8 mouse cellular contexts compared by ENCODE assay signal in the genomic region with DNA sequence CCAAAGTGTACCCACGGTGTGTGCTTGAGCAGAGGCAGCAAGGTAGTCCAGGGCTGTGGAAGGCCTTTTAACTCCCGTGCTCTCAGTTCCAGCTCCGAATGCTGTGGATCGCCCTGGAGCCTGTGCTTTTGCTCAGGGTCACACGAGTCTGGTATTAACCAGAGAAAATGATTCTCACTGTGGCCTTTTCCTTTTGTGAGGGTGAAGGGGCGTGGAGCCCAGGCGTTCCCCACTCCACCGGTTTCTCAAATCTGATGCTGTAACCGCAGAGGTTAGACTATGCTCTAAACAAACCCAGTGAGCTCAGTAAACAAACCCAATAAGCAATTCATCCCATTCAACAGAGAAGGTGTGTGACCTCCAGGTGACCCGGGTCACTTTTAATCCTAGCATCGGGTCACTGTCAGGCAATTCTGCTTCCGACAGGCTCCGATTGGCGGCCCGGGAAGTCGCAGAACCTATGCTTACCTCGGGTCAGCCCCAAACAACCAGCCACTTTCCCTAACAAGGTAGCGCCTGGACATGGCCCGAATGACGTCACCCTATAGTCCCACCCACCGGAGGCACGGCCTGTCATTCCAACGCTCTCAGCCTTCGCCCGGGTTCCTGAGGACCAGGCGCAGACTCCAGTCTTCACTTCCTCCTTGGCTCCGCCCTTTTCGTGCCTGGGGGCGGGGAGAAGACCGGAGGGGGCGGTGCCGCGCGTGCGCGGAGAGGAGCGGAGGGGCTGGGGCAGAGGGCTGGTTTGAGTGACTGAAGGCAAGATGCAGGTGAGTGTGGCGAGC. TPM values are rescaled to one million over a fixed set of nuclear protein-coding genes. Genes with fewer than 3 reads are reported as not detected.
DNase-seq lines count a peak whose midpoint lies in the region; ATAC-seq and TF ChIP-seq lines count a peak whose summit lies in the region.

No protein-coding gene starts in this region.

- H3K36me3 ChIP-seq in megakaryocyte, embryonic 14.5 days (replicated peaks; ENCODE audit: low read length), result peaks cover 24% of the 10 kb centered on the region

- H3K4me1 ChIP-seq in cortical plate, adult 2 months (ENCODE audit: control insufficient read depth, insufficient read depth, low read length), result peaks cover 4% of the 10 kb centered on the region
- H3K4me1 ChIP-seq in megakaryocyte, embryonic 14.5 days, result peaks cover 63% of the 10 kb centered on the region

- peaks cover under 1% of the 10 kb centered on the region for H3K27me3 ChIP-seq in megakaryocyte, embryonic 14.5 days (replicated peaks)

- peak overlapping the region; percentile 85 for H3K4me3 ChIP-seq in cortical plate, adult 2 months (ENCODE audit: insufficient read depth, low read length)
- H3K4me3 ChIP-seq in megakaryocyte, embryonic 14.5 days (replicated peaks), result peak overlapping the region; percentile 96

- peak overlapping the region; percentile 62; the same call in 1 of the 2 replicates for H3K27ac ChIP-seq in cortical plate, adult 2 months (ENCODE audit: insufficient read depth, low read length)

- peak; percentile 93 to 96 for DNase-seq in gastrocnemius, adult 8-10 months (ENCODE audit: low spot score in 2 of 2)
- peak; percentile 92 for DNase-seq in hindlimb bud, embryonic 11.5 days (ENCODE audit: extremely low spot score, low read depth, low spot score)
- peak; percentile 90 to 96 for DNase-seq in left cerebral cortex, adult 8-10 months (ENCODE audit: low spot score in 2 of 2)
- peak; percentile 97 to 98 for DNase-seq in right cerebral cortex, postnatal 10 days (ENCODE audit: low spot score in 2 of 2)
- DNase-seq in urinary bladder, postnatal 25 days (ENCODE audit: low spot score), result peak; percentile 96

- peak; percentile 97 for ATAC-seq in activated CD4-positive, CD25-positive, alpha-beta regulatory T cell, adult 4 months

- TF ChIP-seq CTCF in cortical plate, adult 2 months (IDR thresholded peaks at IDR 0.05; ENCODE audit: extremely low read depth, insufficient read depth, low read length), result no peak

- H3K9me3 ChIP-seq in megakaryocyte, embryonic 14.5 days, result no peaks in the 10 kb centered on the region

- peak; percentile 70 for TF ChIP-seq POLR2A in cortical plate, adult 2 months (IDR thresholded peaks at IDR 0.05; ENCODE audit: extremely low read depth, insufficient read depth, low read length)

RNA-seq across cellular contexts. Expression of a gene that starts 1.9 kb away (rescaled TPM):
- 100 to 1,000 TPM; 152 to 169 TPM for polyA plus RNA-seq in activated CD4-positive, CD25-positive, alpha-beta regulatory T cell, adult 4 months (2017; shearing (Covaris generic))
- polyA plus RNA-seq in cortical plate, adult 2 months (2012; rRNA removed), result 42.9 and 43.2 TPM in 2 replicates
- 10 to 100 TPM; 61.7 to 82.6 (median 76.8) TPM for total RNA-seq in gastrocnemius, adult 8-10 months (2022)
- total RNA-seq in left cerebral cortex, adult 8-10 months (2022), result 10 to 100 TPM; 34.3 to 37.5 (median 34.4) TPM
- 9.3 and 67.1 TPM in 2 replicates for polyA plus RNA-seq in megakaryocyte, embryonic 14.5 days (2012; ENCODE audit: insufficient read depth, low replicate concordance)

RNA-seq across cellular contexts. Expression of a gene that starts 48.3 kb away (rescaled TPM):
- polyA plus RNA-seq in activated CD4-positive, CD25-positive, alpha-beta regulatory T cell, adult 4 months (2017; shearing (Covaris generic)), result not detected
- polyA plus RNA-seq in cortical plate, adult 2 months (2012; rRNA removed), result not detected in 2 replicates
- not detected for total RNA-seq in gastrocnemius, adult 8-10 months (2022)
- not detected for total RNA-seq in left cerebral cortex, adult 8-10 months (2022)
- polyA plus RNA-seq in megakaryocyte, embryonic 14.5 days (2012; ENCODE audit: insufficient read depth, low replicate concordance), result not detected in 2 replicates

Comparison
In these comparisons a context has a peak if more than half of its experiments do, and no peak if none do; other contexts are left out.
1. Peak in every context shown above with its lines: DNase-seq, ATAC-seq, H3K4me3 ChIP-seq and H3K27ac ChIP-seq.